Comparison of ENCODE assay signal across 8 mouse cellular contexts in genomic region chr7:71705426-71706050, GRCm38 (mm10).
DNase-seq lines count a peak whose midpoint lies in the region; ATAC-seq and TF ChIP-seq lines count a peak whose summit lies in the region.

No protein-coding gene starts in this region.

- TF ChIP-seq CTCF in embryonic fibroblast, embryonic 13.5 days (IDR thresholded peaks at IDR 0.05; ENCODE audit: borderline replicate concordance, insufficient read depth, low read length) = no peak
- no peak for TF ChIP-seq CTCF in thymus, adult 2 months (IDR thresholded peaks at IDR 0.05; ENCODE audit: borderline replicate concordance, control insufficient read depth, extremely low read depth, insufficient read depth, low read length, poor library complexity)

- peaks cover 36% of the 10 kb centered on the region for H3K27me3 ChIP-seq in megakaryocyte, embryonic 14.5 days (replicated peaks)
- no peaks in the 10 kb centered on the region for H3K27me3 ChIP-seq in heart, embryonic 12.5 days (replicated peaks)
- no peaks in the 10 kb centered on the region for H3K27me3 ChIP-seq in kidney, embryonic 15.5 days
- H3K27me3 ChIP-seq in lung, embryonic 16.5 days (ENCODE audit: control insufficient read depth, insufficient read depth, low read depth, low read length) = no peaks in the 10 kb centered on the region
- no peaks in the 10 kb centered on the region for H3K27me3 ChIP-seq in thymus, adult 2 months (ENCODE audit: control insufficient read depth, insufficient read depth, low read length)

- peak overlapping the region; percentile 79 for H3K4me2 ChIP-seq in heart, embryonic 12.5 days
- H3K4me2 ChIP-seq in kidney, embryonic 15.5 days = peak overlapping the region; percentile 95
- peak overlapping the region; percentile 94 for H3K4me2 ChIP-seq in lung, embryonic 16.5 days (ENCODE audit: low read depth, low read length)

- H3K9me3 ChIP-seq in megakaryocyte, embryonic 14.5 days = no peaks in the 10 kb centered on the region
- H3K9me3 ChIP-seq in heart, embryonic 12.5 days (replicated peaks) = no peaks in the 10 kb centered on the region
- no peaks in the 10 kb centered on the region for H3K9me3 ChIP-seq in kidney, embryonic 15.5 days (replicated peaks)
- H3K9me3 ChIP-seq in lung, embryonic 16.5 days (ENCODE audit: control insufficient read depth, low read length) = no peaks in the 10 kb centered on the region

- peak; percentile 79 for DNase-seq in retina, postnatal 1 day
- no peak for DNase-seq in thymus, adult 2 months

- no peak for TF ChIP-seq POLR2A in embryonic fibroblast, embryonic 13.5 days (IDR thresholded peaks at IDR 0.05; ENCODE audit: low read depth, low read length)
- no peak for TF ChIP-seq POLR2A in thymus, adult 2 months (IDR thresholded peaks at IDR 0.05; ENCODE audit: control insufficient read depth, extremely low read depth, insufficient read depth, low read length, poor library complexity)

- peak overlapping the region; percentile 88 for H3K4me3 ChIP-seq in megakaryocyte, embryonic 14.5 days (replicated peaks)
- peak overlapping the region; percentile 43 for H3K4me3 ChIP-seq in embryonic fibroblast, embryonic 13.5 days (ENCODE audit: insufficient read depth, low read length)
- peak overlapping the region; percentile 59 for H3K4me3 ChIP-seq in heart, embryonic 12.5 days
- peak overlapping the region; percentile 57 for H3K4me3 ChIP-seq in kidney, embryonic 15.5 days (replicated peaks)
- peak overlapping the region; percentile 59 for H3K4me3 ChIP-seq in lung, embryonic 16.5 days (ENCODE audit: low read length)
- no peak overlapping the region for H3K4me3 ChIP-seq in thymus, adult 2 months (ENCODE audit: control insufficient read depth, insufficient read depth, low read length)

- no peaks in the 10 kb centered on the region for H3K36me3 ChIP-seq in megakaryocyte, embryonic 14.5 days (replicated peaks; ENCODE audit: low read length)
- H3K36me3 ChIP-seq in heart, embryonic 12.5 days = no peaks in the 10 kb centered on the region
- H3K36me3 ChIP-seq in kidney, embryonic 15.5 days = no peaks in the 10 kb centered on the region
- H3K36me3 ChIP-seq in lung, embryonic 16.5 days (ENCODE audit: control insufficient read depth, insufficient read depth, low read length) = no peaks in the 10 kb centered on the region
- H3K36me3 ChIP-seq in thymus, adult 2 months (ENCODE audit: control insufficient read depth, insufficient read depth, low read length) = no peaks in the 10 kb centered on the region

- no peak for ATAC-seq in megakaryocyte, adult 5-6 weeks (ENCODE audit: poor library complexity, severe bottlenecking)
- peak; percentile 88 for ATAC-seq in heart, embryonic 12.5 days (ENCODE audit: insufficient number of reproducible peaks, low FRiP score)
- ATAC-seq in kidney, embryonic 15.5 days (replicated peaks; ENCODE audit: low FRiP score) = peak; percentile 93
- peak; percentile 93 for ATAC-seq in lung, embryonic 16.5 days (ENCODE audit: low read depth)

- H3K27ac ChIP-seq in embryonic fibroblast, embryonic 13.5 days (ENCODE audit: insufficient read depth, low read length) = no peak overlapping the region
- H3K27ac ChIP-seq in heart, embryonic 12.5 days (ENCODE audit: poor library complexity, severe bottlenecking) = peak overlapping the region; percentile 45
- peak overlapping the region; percentile 57 for H3K27ac ChIP-seq in kidney, embryonic 15.5 days
- H3K27ac ChIP-seq in lung, embryonic 16.5 days (ENCODE audit: low read length) = peak overlapping the region; percentile 69
- H3K27ac ChIP-seq in thymus, adult 2 months (ENCODE audit: control insufficient read depth, insufficient read depth, low read length) = no peak overlapping the region

- peak overlapping the region; percentile 73 for H3K9ac ChIP-seq in heart, embryonic 12.5 days
- H3K9ac ChIP-seq in kidney, embryonic 15.5 days = peak overlapping the region; percentile 61
- peak overlapping the region; percentile 77 for H3K9ac ChIP-seq in lung, embryonic 16.5 days (ENCODE audit: low read length)

- peaks cover 19% of the 10 kb centered on the region for H3K4me1 ChIP-seq in megakaryocyte, embryonic 14.5 days
- H3K4me1 ChIP-seq in embryonic fibroblast, embryonic 13.5 days (ENCODE audit: control insufficient read depth, insufficient read depth, low read length) = no peaks in the 10 kb centered on the region
- H3K4me1 ChIP-seq in heart, embryonic 12.5 days (replicated peaks) = peaks cover 14% of the 10 kb centered on the region
- H3K4me1 ChIP-seq in kidney, embryonic 15.5 days = peaks cover 17% of the 10 kb centered on the region
- H3K4me1 ChIP-seq in lung, embryonic 16.5 days (replicated peaks; ENCODE audit: control insufficient read depth, insufficient read depth, low read length) = peaks cover 4% of the 10 kb centered on the region
- H3K4me1 ChIP-seq in thymus, adult 2 months (replicated peaks; ENCODE audit: control insufficient read depth, insufficient read depth, low read length) = no peaks in the 10 kb centered on the region

- under 1% methylated on average over 59 of the region's 59 CpGs for WGBS in heart, embryonic 12.5 days
- under 1% methylated on average over 55 of the region's 59 CpGs for WGBS in kidney, embryonic 15.5 days
- 2% methylated on average over 38 of the region's 59 CpGs for WGBS in lung, embryonic 16.5 days
- 3% methylated on average over 59 of the region's 59 CpGs for WGBS in thymus, adult 2 months

Comparison
In these comparisons a context has a peak if more than half of its experiments do, and no peak if none do; other contexts are left out.
1. H3K27ac ChIP-seq: peak in heart, embryonic 12.5 days (single experiment), kidney, embryonic 15.5 days (single experiment) and lung, embryonic 16.5 days (single experiment); none in embryonic fibroblast, embryonic 13.5 days (single experiment) and thymus, adult 2 months (single experiment).
2. Peak in every context shown above with its lines, with median percentiles within 50 percentile points of each other: H3K4me2 ChIP-seq and H3K9ac ChIP-seq.